Mouse (Mus musculus): ENCODE data around the gene Btnl9. TPM values are rescaled to one million over a fixed set of nuclear protein-coding genes. Genes with fewer than 3 reads are reported as not detected.

The Btnl9 gene
- polyA plus RNA-seq, 1 experiment, result 12.3 TPM

GRCm38 (mm10) chr11:49141974-49142373 is 45.0 kb downstream of the Btnl9 start, which contains the start of gene Olfr1395:
Gene Olfr1395 (plus strand): TSS chr11:49142274.
- Histone ChIP-seq H3K4me3 (ENCODE audit: insufficient read depth, low read depth, low read length) (no peak within 1 kb of the TSS), H3K27ac (replicated peaks; ENCODE audit: low read depth, low read length) (no peak within 1 kb of the TSS), H3K4me1 (ENCODE audit: control insufficient read depth, insufficient read depth, insufficient read length, low read length) (no peaks in the 10 kb centered on the region; the same call in 1 of the 2 replicates)

- no peak overlapping the region for H3K27ac ChIP-seq (replicated peaks; ENCODE audit: low read depth, low read length)
Measured at GRCm38 (mm10) chr11:49124169-49124568, 62.8 kb downstream of the Btnl9 start.

DNA sequence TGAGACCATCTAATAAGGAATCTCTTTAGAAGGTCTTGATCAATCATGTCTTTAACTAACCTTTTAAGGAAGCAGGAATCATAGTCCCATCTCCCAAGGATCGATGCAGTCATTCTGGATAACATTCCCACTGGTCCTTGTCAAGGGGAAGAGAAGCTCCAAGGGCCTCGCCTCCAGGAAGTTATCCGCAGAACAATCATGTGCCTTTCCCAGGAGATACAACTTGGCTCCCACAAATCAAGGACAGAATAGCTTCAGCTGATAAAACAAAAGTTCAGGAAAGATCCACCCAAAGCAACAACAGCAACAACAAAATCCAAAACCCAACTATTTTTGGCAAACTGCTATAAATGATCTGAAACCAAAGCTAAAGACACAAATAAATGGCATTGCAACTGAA is 67.3 kb downstream of the Btnl9 start:
- H3K4me1 ChIP-seq (ENCODE audit: control insufficient read depth, insufficient read depth, insufficient read length, low read length), result peaks cover 4% of the 10 kb centered on the region; the same call in 1 of the 2 replicates
- no peak overlapping the region for H3K4me3 ChIP-seq (ENCODE audit: insufficient read depth, low read depth, low read length)
- peak overlapping the region; percentile 64 for H3K27ac ChIP-seq (replicated peaks; ENCODE audit: low read depth, low read length)

More at GRCm38 (mm10) chr11:49124169-49124568, 62.8 kb downstream of the Btnl9 start:
- Histone ChIP-seq H3K4me3 (ENCODE audit: insufficient read depth, low read depth, low read length) (no peak overlapping the region), H3K4me1 (ENCODE audit: control insufficient read depth, insufficient read depth, insufficient read length, low read length) (no peaks in the 10 kb centered on the region)

Other genes with a start within 250 kb of the Btnl9 start
- gene Psme2b, start 241.0 kb downstream of the Btnl9 start, polyA plus RNA-seq (2012; ENCODE audit: insufficient read depth, insufficient read length, missing spikeins), result 4.5 and 23.2 TPM in 2 replicates
- gene Olfr56, start 208.3 kb downstream of the Btnl9 start, polyA plus RNA-seq (2012; ENCODE audit: insufficient read depth, insufficient read length, missing spikeins), result not detected in 2 replicates
- 1.2 TPM in 1 of 2 replicates, not detected in the other for gene 9930111J21Rik1, start 207.8 kb downstream of the Btnl9 start, polyA plus RNA-seq (2012; ENCODE audit: insufficient read depth, insufficient read length, missing spikeins)
- gene Gm12185, start 194.9 kb downstream of the Btnl9 start, polyA plus RNA-seq (2012; ENCODE audit: insufficient read depth, insufficient read length, missing spikeins), result not detected in 2 replicates
- 7.6 and 16.9 TPM in 2 replicates for gene Tgtp1, start 193.0 kb downstream of the Btnl9 start, polyA plus RNA-seq (2012; ENCODE audit: insufficient read depth, insufficient read length, missing spikeins)
- gene 9930111J21Rik2, start 135.9 kb downstream of the Btnl9 start, polyA plus RNA-seq (2012; ENCODE audit: insufficient read depth, insufficient read length, missing spikeins), result 1.8 and 4.0 TPM in 2 replicates
- 19.9 and 29.5 TPM in 2 replicates for gene Tgtp2, start 123.0 kb downstream of the Btnl9 start, polyA plus RNA-seq (2012; ENCODE audit: insufficient read depth, insufficient read length, missing spikeins)
- gene Ifi47, start 110.6 kb downstream of the Btnl9 start, polyA plus RNA-seq (2012; ENCODE audit: insufficient read depth, insufficient read length, missing spikeins), result 2.9 and 4.6 TPM in 2 replicates
- gene Olfr1396, start 72.3 kb downstream of the Btnl9 start, polyA plus RNA-seq (2012; ENCODE audit: insufficient read depth, insufficient read length, missing spikeins), result 0.38 TPM in 1 of 2 replicates, not detected in the other
- gene Olfr1395, start 44.9 kb downstream of the Btnl9 start, polyA plus RNA-seq (2012; ENCODE audit: insufficient read depth, insufficient read length, missing spikeins), result not detected in 2 replicates
- gene Olfr1394, start 32.8 kb downstream of the Btnl9 start, polyA plus RNA-seq (2012; ENCODE audit: insufficient read depth, insufficient read length, missing spikeins), result not detected in 2 replicates
- 10.4 and 14.4 TPM in 2 replicates for gene Zfp62, start 16.1 kb upstream of the Btnl9 start, polyA plus RNA-seq (2012; ENCODE audit: insufficient read depth, insufficient read length, missing spikeins)
- gene Mgat1, start 57.0 kb upstream of the Btnl9 start, polyA plus RNA-seq (2012; ENCODE audit: insufficient read depth, insufficient read length, missing spikeins), result 19.3 and 30.6 TPM in 2 replicates
- not detected in 2 replicates for gene Olfr1393, start 91.1 kb upstream of the Btnl9 start, polyA plus RNA-seq (2012; ENCODE audit: insufficient read depth, insufficient read length, missing spikeins)
- gene Olfr1392, start 98.1 kb upstream of the Btnl9 start, polyA plus RNA-seq (2012; ENCODE audit: insufficient read depth, insufficient read length, missing spikeins), result not detected in 2 replicates
- gene Olfr10, start 117.6 kb upstream of the Btnl9 start, polyA plus RNA-seq (2012; ENCODE audit: insufficient read depth, insufficient read length, missing spikeins), result not detected in 2 replicates
- not detected in 2 replicates for gene Olfr1391, start 135.6 kb upstream of the Btnl9 start, polyA plus RNA-seq (2012; ENCODE audit: insufficient read depth, insufficient read length, missing spikeins)
- not detected in 2 replicates for gene Olfr1390, start 148.0 kb upstream of the Btnl9 start, polyA plus RNA-seq (2012; ENCODE audit: insufficient read depth, insufficient read length, missing spikeins)
- not detected in 2 replicates for gene Olfr1389, start 235.9 kb upstream of the Btnl9 start, polyA plus RNA-seq (2012; ENCODE audit: insufficient read depth, insufficient read length, missing spikeins)
- not detected in 2 replicates for gene Olfr1388, start 249.5 kb upstream of the Btnl9 start, polyA plus RNA-seq (2012; ENCODE audit: insufficient read depth, insufficient read length, missing spikeins)

Data from brown adipose tissue, adult 24 weeks (tissue).